Mouse (Mus musculus): ENCODE results near the gene Dad1. TPM values are rescaled to one million over a fixed set of nuclear protein-coding genes. Genes with fewer than 3 reads are reported as not detected.
A peak's percentile ranks its signal among the peaks of the same experiment; 100 is the strongest.

Gene Dad1
- polyA plus RNA-seq (2015; fragmentation: Nextera tagmentation; extraction: Ambion mirVana): 281 and 283 TPM in 2 replicates

GRCm38 (mm10) chr14:54253741-54254291 lies at the start of gene Dad1, which contains the start of gene Abhd4:
Gene Dad1 (minus strand): TSS chr14:54254104.
Gene Abhd4 (plus strand): TSS chr14:54254188.
- ATAC-seq: peak; percentile 100

GRCm38 (mm10) chr14:54300676-54301075 lies 46.8 kb upstream of the Dad1 start:
- WGBS: 79% methylated on average over 3 of the region's 3 CpGs
- H3K4me1 ChIP-seq: no peaks in the 10 kb centered on the region
- no peak overlapping the region for H3K4me3 ChIP-seq
- no peaks in the 10 kb centered on the region; the same call in 1 of the 2 replicates for H3K9me3 ChIP-seq (replicated peaks)
- no peak overlapping the region for H3K27ac ChIP-seq
- H3K9ac ChIP-seq: no peak overlapping the region
- no peak overlapping the region for H3K4me2 ChIP-seq
- H3K27me3 ChIP-seq: no peaks in the 10 kb centered on the region
- H3K36me3 ChIP-seq (ENCODE audit: poor library complexity, severe bottlenecking): no peaks in the 10 kb centered on the region
- no peak for ATAC-seq

More at GRCm38 (mm10) chr14:54253741-54254291, at the start of gene Dad1, which contains the start of gene Abhd4:
- Histone ChIP-seq H3K27ac (peak within 1 kb of the TSS; percentile 76), H3K9me3 (replicated peaks) (no peaks in the 10 kb centered on the region), H3K9ac (peak within 1 kb of the TSS; percentile 80), H3K4me3 (peak within 1 kb of the TSS; percentile 76), H3K4me2 (peak within 1 kb of the TSS; percentile 80), H3K4me1 (peaks cover 48% of the 10 kb centered on the region), H3K36me3 (ENCODE audit: poor library complexity, severe bottlenecking) (no peaks in the 10 kb centered on the region), H3K27me3 (no peaks in the 10 kb centered on the region)
- WGBS: under 1% methylated on average over 39 of the region's 39 CpGs

DNA sequence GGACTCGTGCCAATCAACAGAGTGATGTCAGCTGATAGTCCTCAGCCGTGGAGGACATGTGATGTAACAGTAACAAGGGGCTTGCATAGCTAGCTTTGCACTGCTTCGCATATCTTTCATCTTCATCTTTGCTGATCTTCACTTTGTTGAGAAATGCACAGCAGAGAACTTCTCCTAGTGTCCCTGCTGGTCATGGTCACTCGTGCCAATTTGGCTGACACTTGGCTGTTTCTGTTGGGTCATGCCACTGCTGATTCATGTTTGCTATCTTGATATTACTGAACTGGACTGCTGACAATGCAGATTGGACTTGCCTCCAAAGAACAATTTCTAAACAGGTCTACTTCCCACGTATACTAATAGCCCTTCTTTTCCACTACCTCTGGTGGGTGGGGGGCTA lies 46.2 kb upstream of the Dad1 start:
- ATAC-seq: no peak
- H3K4me2 ChIP-seq: no peak overlapping the region

DNA sequence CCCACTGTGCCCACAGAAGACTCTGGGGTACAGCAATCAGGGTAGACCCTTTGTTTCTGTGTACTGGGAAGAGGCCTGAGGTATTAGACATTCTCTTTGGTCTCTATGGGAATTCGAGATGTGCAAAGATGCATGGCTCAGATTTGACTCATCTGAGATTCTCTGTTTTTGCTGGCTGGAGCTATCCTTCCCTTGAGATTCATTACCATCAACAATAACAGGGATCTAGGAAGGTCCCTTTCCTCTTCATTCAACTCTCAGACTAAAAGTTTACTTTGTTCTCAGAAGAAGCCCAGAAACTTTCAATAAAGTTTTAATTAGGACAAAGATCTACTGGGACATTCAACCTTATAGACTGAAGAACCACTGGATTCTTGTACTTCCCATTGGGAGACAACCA lies 30.9 kb upstream of the Dad1 start, which contains the start of gene Olfr49:
Olfr49 (minus strand) TSS at position 101 of the 400 bp plus-strand sequence.
- no peak within 1 kb of the TSS for H3K27ac ChIP-seq
- no peaks in the 10 kb centered on the region for H3K36me3 ChIP-seq (ENCODE audit: poor library complexity, severe bottlenecking)
- H3K4me3 ChIP-seq: no peak within 1 kb of the TSS
- no peaks in the 10 kb centered on the region for H3K27me3 ChIP-seq
- H3K4me1 ChIP-seq: no peaks in the 10 kb centered on the region
- H3K4me2 ChIP-seq: no peak within 1 kb of the TSS
- H3K9me3 ChIP-seq (replicated peaks): no peaks in the 10 kb centered on the region
- no peak within 1 kb of the TSS for H3K9ac ChIP-seq
- 84% methylated on average over 1 of the region's 1 CpGs for WGBS
- no peak for ATAC-seq

More for the DNA sequence above, 46.2 kb upstream of the Dad1 start:
- Histone ChIP-seq H3K27me3 (no peaks in the 10 kb centered on the region), H3K4me1 (no peaks in the 10 kb centered on the region), H3K9me3 (replicated peaks) (no peaks in the 10 kb centered on the region; the same call in 1 of the 2 replicates), H3K36me3 (ENCODE audit: poor library complexity, severe bottlenecking) (no peaks in the 10 kb centered on the region), H3K4me3 (no peak overlapping the region), H3K9ac (no peak overlapping the region), H3K27ac (no peak overlapping the region)
- WGBS: 88% methylated on average over 5 of the region's 5 CpGs

DNA sequence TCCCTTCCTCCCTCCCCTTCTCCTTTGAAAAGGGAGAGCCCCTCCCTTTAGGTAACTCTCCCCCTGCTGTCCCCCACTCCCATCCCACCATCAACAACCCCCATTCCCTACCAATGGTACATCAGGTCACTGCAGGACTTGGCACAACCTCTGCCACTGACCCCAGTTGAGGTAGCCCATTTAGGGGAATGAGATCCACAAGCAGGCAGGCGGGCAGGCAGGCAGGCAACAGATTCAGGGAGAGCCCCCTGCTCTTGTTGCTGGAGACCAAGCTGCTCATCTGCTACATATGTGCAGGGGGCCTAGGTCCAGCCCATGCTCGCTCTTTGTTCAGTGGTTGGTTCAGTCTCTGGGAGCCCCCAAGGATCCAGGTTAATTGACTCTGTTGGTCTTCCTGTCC lies 22.5 kb upstream of the Dad1 start:
- Histone ChIP-seq H3K9me3 (replicated peaks) (no peaks in the 10 kb centered on the region), H3K4me2 (no peak overlapping the region), H3K36me3 (ENCODE audit: poor library complexity, severe bottlenecking) (no peaks in the 10 kb centered on the region), H3K27ac (no peak overlapping the region), H3K4me3 (no peak overlapping the region), H3K4me1 (no peaks in the 10 kb centered on the region), H3K9ac (no peak overlapping the region), H3K27me3 (no peaks in the 10 kb centered on the region)
- 88% methylated on average over 2 of the region's 2 CpGs for WGBS
- no peak for ATAC-seq

DNA sequence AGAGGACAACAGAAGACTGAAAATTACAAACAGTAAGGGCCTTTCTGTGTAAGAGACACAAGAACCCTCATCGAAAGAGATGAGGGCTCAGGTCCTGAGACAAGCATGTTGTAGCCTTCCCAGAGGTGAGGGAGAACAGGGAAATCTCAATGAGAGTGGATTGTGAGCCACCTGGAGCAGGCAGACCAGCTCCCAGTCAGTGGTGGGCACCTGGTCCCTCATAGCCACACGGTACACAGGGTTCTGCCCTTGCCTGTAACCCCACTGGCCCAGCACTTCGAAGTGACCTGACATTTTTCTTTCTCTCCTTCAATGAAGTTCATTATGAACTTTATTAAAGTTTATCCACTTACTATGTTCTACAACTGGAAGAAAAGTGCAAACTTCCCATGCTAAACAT lies 18.8 kb upstream of the Dad1 start:
- no peak overlapping the region for H3K27ac ChIP-seq
- WGBS: 91% methylated on average over 3 of the region's 3 CpGs

GRCm38 (mm10) chr14:54271976-54272606 lies 18.2 kb upstream of the Dad1 start:
- no peak overlapping the region for H3K4me3 ChIP-seq
- no peak overlapping the region for H3K4me2 ChIP-seq
- 70% methylated on average over 3 of the region's 3 CpGs for WGBS
- H3K4me1 ChIP-seq: no peaks in the 10 kb centered on the region
- no peak overlapping the region for H3K9ac ChIP-seq
- peaks cover 12% of the 10 kb centered on the region for H3K36me3 ChIP-seq (ENCODE audit: poor library complexity, severe bottlenecking)
- no peak overlapping the region for H3K27ac ChIP-seq
- no peaks in the 10 kb centered on the region for H3K9me3 ChIP-seq (replicated peaks)
- ATAC-seq: no peak
- no peaks in the 10 kb centered on the region for H3K27me3 ChIP-seq

More for the DNA sequence above, 18.8 kb upstream of the Dad1 start:
- Histone ChIP-seq H3K4me2 (no peak overlapping the region), H3K36me3 (ENCODE audit: poor library complexity, severe bottlenecking) (peaks cover 6% of the 10 kb centered on the region), H3K4me3 (no peak overlapping the region), H3K9ac (no peak overlapping the region), H3K4me1 (no peaks in the 10 kb centered on the region), H3K27me3 (no peaks in the 10 kb centered on the region), H3K9me3 (replicated peaks) (no peaks in the 10 kb centered on the region)
- no peak for ATAC-seq

GRCm38 (mm10) chr14:54270413-54270812 lies 16.5 kb upstream of the Dad1 start:
- WGBS: 93% methylated on average over 3 of the region's 3 CpGs
- Histone ChIP-seq H3K36me3 (ENCODE audit: poor library complexity, severe bottlenecking) (peaks cover 17% of the 10 kb centered on the region), H3K9me3 (replicated peaks) (no peaks in the 10 kb centered on the region), H3K27me3 (no peaks in the 10 kb centered on the region), H3K4me3 (no peak overlapping the region), H3K4me1 (no peaks in the 10 kb centered on the region), H3K27ac (no peak overlapping the region), H3K4me2 (no peak overlapping the region), H3K9ac (no peak overlapping the region)
- ATAC-seq: no peak

GRCm38 (mm10) chr14:54269566-54269965 lies 15.7 kb upstream of the Dad1 start:
- Histone ChIP-seq H3K9me3 (replicated peaks) (no peaks in the 10 kb centered on the region), H3K4me3 (no peak overlapping the region), H3K9ac (no peak overlapping the region), H3K27ac (no peak overlapping the region), H3K4me2 (no peak overlapping the region), H3K27me3 (no peaks in the 10 kb centered on the region), H3K36me3 (ENCODE audit: poor library complexity, severe bottlenecking) (peaks cover 17% of the 10 kb centered on the region), H3K4me1 (no peaks in the 10 kb centered on the region)
- 91% methylated on average over 3 of the region's 3 CpGs for WGBS
- ATAC-seq: no peak

DNA sequence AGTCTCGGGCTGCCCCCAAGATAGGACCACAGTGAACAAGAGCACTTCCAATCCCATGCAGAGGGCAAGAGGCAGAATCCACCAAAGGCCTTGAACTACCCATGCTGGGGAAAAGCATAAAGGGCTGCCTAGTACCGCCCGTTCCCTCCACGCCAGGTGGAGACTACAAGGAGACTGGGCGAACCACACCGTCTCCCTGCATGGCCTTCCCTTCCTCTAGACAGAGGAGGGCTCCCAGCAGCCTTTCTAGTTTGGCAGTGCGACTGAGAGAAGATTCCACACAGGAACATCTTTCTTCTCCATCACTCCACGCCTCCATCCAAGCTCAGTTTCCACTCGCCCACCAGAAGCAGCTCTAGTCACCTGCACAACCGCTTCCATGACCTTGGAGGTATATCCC lies 14.1 kb upstream of the Dad1 start:
- peaks cover 26% of the 10 kb centered on the region for H3K36me3 ChIP-seq (ENCODE audit: poor library complexity, severe bottlenecking)
- no peaks in the 10 kb centered on the region for H3K4me1 ChIP-seq
- H3K4me2 ChIP-seq: no peak overlapping the region
- no peaks in the 10 kb centered on the region for H3K27me3 ChIP-seq
- WGBS: 95% methylated on average over 10 of the region's 10 CpGs
- H3K9me3 ChIP-seq (replicated peaks): no peaks in the 10 kb centered on the region
- no peak overlapping the region for H3K9ac ChIP-seq
- no peak overlapping the region for H3K4me3 ChIP-seq
- ATAC-seq: no peak
- no peak overlapping the region for H3K27ac ChIP-seq

- Histone ChIP-seq H3K9ac (no peak overlapping the region), H3K9me3 (replicated peaks) (no peaks in the 10 kb centered on the region), H3K27me3 (no peaks in the 10 kb centered on the region), H3K4me1 (no peaks in the 10 kb centered on the region), H3K36me3 (ENCODE audit: poor library complexity, severe bottlenecking) (peaks cover 26% of the 10 kb centered on the region), H3K4me2 (no peak overlapping the region), H3K4me3 (no peak overlapping the region), H3K27ac (no peak overlapping the region)
- no peak for ATAC-seq
- 79% methylated on average over 6 of the region's 6 CpGs for WGBS
Measured at GRCm38 (mm10) chr14:54265951-54266350, 12.0 kb upstream of the Dad1 start.

DNA sequence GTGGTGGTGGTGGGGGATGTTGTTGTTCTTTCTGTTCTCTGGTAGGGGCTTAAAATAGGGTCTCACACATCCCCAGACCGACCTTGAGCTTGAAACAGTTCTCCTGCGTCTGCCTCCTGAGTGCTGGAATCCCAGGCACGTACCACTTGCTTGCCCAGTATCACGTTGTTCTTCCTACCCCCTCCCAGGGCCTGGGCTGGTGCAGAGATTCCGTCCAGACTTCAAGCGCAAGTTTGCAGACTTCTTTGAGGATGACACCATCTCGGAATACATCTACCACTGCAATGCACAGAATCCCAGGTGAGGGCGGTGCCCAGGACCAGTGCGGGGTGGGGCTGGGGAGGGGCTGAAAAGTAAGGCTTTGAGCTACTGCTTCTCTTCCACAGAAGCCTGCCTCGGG lies 11.2 kb upstream of the Dad1 start:
- H3K27me3 ChIP-seq: 0 out of 2 replicates have a peak, but pooled peaks cover 3% of the 10 kb centered on the region
- peaks cover 6% of the 10 kb centered on the region for H3K4me1 ChIP-seq
- H3K4me3 ChIP-seq: no peak overlapping the region
- 44% methylated on average over 10 of the region's 10 CpGs for WGBS
- no peak for ATAC-seq
- no peak overlapping the region for H3K4me2 ChIP-seq
- no peaks in the 10 kb centered on the region for H3K9me3 ChIP-seq (replicated peaks)
- peaks cover 26% of the 10 kb centered on the region for H3K36me3 ChIP-seq (ENCODE audit: poor library complexity, severe bottlenecking)
- no peak overlapping the region for H3K27ac ChIP-seq
- no peak overlapping the region for H3K9ac ChIP-seq

Data from forebrain, embryonic 13.5 days (tissue).